Mouse (Mus musculus) CD4-positive, CD25-positive, alpha-beta regulatory T cell, adult 9 weeks (primary cell): ENCODE results near the gene Rab4a. TPM values are rescaled to one million over a fixed set of nuclear protein-coding genes. Genes with fewer than 3 reads are reported as not detected.

Experiments
- polyA plus RNA-seq: library from polyadenylated mRNA; unstranded; fragments of 100-300 nt; shearing (Covaris generic); gene quantifications from one replicate; pipeline ENCODE4 v1.2.1, GENCODE M21; 2017

Rab4a gene
- 2.6 TPM for polyA plus RNA-seq

GRCm38 (mm10) chr8:123805718-123806373 is at the start of gene Rab4a:
TSS of gene Rab4a (plus strand) at chr8:123805985.

DNA sequence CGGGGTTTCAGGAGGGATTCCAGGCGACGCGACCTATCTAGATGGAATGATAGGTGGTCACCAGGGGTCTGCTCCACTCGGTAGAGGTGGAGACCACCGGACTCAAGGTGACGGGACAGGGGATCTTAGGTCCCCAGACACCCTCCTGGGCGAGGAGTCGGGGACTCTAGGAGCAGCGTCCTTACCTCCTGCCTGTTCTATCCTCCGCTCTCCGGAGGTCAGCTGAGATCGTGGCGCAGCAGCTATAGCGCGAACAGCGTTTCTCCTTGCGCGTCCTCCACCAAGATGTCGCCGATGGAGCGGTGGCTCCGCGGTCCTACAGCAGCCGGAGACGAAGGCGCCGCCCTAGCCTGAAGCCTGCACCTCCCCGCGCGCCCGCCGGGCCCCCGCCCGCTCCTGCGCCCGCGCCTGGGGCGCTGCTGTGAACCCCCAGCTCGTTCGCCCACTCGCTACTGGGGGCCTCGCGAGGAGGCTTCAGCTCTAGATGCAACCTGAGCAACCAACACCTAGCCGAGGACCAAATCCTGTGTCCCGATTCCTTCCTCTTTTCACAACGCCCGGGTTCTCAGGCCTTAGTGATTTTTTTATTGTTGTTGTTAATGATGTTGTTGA is 54.0 kb downstream of the Rab4a start, which contains the start of gene Ccsap:
TSS of gene Ccsap (minus strand) at position 562 of the 612 bp plus-strand sequence.

Other genes starting within 250 kb of the Rab4a start
- not detected for gene Rhou, start 152.1 kb upstream of the Rab4a start, polyA plus RNA-seq
- gene Ccsap, start 54.2 kb downstream of the Rab4a start, polyA plus RNA-seq, result 2.7 TPM
- gene Acta1, start 88.8 kb downstream of the Rab4a start, polyA plus RNA-seq, result 0.26 TPM
- gene Nup133, start 143.3 kb downstream of the Rab4a start, polyA plus RNA-seq, result 24.7 TPM
- 0.83 TPM for gene Abcb10, start 177.1 kb downstream of the Rab4a start, polyA plus RNA-seq
- gene Taf5l, start 215.4 kb downstream of the Rab4a start, polyA plus RNA-seq, result 14.4 TPM
- gene Urb2, start 215.5 kb downstream of the Rab4a start, polyA plus RNA-seq, result 13.2 TPM